Mouse (Mus musculus): ENCODE data around the gene Snrnp27. TPM values are rescaled to one million over a fixed set of nuclear protein-coding genes. Genes with fewer than 3 reads are reported as not detected.

Gene Snrnp27
- 10 to 100 TPM; 43.2 to 47.2 TPM for total RNA-seq (2021)

DNA sequence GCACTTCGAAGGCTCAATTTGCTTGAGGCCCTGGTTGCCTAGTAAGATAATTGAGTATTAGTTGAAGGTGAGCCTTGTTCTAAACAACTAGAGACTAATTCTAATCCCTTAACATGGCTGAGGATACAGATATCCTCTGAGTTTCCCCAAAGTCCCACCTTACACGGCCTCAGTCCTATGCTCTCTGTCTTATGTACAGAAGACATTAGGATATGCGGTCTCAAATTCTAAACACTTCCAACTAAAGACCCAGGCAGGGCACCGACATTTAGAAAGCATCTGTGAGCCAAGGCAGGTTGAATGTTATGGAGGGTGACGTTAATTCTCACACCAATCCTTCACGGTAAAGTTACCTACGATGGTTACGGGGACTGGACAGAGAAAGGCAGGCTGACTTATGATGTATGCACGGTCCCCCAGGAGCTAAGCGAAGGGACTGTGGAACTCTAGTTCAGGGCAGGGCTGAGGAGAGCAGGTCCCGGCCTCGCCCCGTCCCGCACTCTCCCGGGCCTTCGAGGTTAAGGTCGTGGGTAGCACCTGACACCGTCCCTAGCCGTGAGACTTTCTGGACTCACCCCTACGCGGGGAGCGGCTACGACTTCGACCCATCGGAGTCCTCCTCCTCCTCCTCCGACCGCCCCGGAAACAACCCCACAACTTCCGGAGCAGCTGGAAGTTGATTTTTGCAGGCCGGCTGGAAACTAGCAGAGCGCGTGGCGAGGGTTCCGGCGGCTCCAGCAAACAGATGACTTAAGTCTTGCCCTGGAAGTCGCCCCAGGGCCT, at the start of gene Snrnp27:
Snrnp27 (minus strand) TSS at position 651 of the 783 bp plus-strand sequence.
- peak; percentile 94 for DNase-seq
- intact Hi-C loops (cut with DNase I): no loop called here

DNA sequence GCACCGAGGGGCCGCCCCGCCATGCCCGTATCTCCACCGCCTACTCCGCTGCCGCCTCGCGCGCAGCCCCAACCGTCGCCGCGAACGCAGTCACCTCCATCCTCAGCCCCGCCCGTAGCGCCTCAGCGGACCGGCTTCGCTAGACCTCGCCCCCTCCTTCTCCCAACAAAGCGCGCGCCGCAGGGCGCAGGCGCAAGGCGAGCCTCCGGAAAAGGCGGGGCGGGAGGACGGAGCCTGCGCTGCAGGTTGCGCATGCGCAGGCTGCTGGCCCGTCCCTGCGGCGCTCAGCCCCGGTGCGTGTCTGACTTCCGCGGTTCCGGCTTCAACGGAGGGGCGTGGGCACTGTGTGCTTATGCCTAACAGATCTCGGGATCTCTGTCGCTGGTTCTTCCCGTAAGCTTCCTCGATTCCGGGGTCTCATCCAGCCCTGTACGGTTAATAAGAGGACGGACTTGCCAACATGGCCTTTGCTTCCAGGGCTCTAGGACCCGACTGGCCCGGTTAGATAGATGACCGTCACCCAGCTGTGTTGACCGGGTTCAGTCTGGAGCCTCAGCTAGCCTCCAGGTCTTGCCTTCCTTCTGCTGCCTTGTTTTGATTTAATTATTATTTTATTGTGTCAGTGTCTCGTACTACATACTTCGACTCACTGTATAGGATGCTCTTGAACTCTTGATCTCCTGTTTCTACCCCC, 49.0 kb upstream of the Snrnp27 start, which contains the start of gene Gmcl1:
Gmcl1 (minus strand) TSS at position 201 of the 694 bp plus-strand sequence.
- intact Hi-C loops (cut with DNase I): no loop called here
- DNase-seq: peak; percentile 93 to 94

DNA sequence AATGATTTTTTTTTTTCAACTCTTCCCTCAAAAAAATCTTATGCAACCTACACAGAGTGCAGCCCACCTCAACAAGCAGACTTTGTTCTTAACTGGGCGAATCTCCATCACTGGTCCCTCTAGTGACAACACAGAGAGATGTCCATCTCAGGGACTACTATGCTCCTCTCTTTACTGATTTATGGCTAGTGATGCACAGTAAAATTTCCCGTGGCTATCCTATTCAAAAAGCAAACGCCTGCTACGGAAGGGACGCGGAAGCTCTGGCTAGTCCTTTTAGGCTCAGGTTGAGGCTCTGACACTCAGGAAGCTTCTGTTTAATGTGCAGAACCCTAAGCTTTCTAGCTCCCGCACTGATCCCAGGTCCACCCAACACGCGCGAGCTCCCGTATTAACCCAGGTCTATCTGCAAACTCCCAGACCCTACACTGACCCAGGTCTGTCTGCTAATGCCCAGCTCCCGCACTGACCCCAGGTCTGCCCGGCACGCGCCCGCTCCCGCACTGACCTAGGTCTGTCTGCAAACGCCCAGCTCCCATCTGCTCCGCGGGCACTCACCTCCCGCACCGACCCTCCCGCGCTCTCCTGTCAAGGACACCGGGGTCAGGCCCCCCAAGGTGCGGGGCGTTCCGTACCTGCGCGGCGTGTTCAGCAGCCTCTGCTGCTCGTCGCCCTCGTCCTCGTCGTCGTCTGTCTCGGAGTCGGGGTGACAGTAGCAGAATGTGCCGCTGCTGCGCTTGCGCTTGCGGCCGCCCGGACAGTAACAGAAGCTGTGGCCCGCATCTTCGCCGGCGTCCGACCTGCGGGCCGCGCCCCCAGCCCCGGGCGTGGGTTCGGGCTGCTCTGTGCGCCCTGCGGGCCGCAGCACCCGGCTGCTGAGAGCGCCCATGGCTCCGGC, 48.2 kb upstream of the Snrnp27 start:
- intact Hi-C loops (cut with DNase I): no loop called here
- DNase-seq: no peak

DNA sequence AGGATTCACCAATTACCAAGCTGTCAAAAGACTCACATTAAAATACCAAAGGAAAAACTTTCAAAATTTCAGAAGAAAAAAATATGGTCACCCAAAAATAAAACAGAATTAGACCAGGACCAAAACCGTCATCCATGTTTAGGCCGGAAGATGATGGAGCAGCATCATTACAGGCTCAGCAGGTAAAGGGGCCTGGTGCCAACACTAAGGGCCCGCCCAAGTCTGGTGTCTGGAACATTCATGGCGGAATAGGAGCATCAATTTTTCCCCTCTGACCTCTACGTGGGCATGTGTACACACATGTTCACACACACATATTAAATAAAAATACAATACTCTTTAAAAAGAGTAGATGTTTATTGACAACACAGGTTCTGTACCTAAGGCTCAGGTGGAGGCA, 44.4 kb upstream of the Snrnp27 start:
- intact Hi-C loops (cut with DNase I): no loop called here
- no peak for DNase-seq

DNA sequence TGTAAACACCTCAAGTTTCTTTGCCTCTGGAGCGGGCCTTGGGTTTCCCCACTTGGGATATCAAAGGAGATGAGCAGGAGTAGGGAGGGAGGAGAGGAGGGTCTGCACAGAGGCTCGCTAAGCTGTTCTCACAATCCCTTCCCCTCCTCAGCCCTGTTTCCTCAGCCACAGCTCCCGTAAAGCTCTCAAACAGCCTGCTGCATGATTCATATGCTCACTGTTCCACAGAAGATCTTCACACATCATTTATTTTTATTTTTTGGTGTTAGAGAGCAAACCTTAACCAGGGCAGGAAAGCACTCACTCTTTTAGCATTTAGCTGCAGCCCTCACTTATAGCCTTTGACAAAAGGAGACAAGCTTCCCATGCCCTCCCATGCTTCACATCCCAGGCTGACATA, 37.7 kb upstream of the Snrnp27 start:
- DNase-seq: no peak
- intact Hi-C loops (cut with DNase I): no loop called here

DNA sequence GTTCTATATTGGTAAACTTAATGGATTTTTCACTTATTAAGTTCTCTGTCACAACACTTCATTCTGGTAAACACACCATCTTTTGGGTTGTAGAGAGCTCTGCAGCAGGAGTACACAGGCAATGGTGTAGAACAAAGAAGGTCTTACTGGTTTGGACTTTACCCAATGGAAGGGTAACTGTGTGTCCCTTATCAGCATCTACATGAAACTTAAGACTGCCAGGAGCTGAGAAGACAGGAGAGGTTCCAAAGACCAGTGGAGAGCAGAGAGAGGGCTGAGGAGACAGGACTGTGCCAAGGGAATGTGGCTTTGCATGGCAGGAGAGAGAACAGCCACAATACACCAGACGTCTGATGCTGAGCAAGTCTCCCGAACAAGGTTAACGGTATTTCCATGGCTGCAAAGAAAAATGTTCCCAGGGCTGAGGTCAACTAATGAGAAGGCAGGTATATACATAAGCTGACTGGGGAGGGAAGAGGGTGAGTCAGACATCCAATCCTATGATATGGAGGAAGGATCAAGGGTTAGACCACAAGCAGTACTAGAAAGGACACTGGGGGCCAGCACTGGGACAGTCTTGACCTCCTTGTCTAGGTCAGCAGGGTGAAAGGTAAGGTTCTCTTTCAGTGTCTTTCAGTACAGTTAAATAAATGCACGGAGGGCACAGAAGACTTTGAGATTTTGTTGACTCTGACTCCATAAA, 23.9 kb upstream of the Snrnp27 start:
- intact Hi-C loops (cut with DNase I): no loop called here
- DNase-seq: no peak

DNA sequence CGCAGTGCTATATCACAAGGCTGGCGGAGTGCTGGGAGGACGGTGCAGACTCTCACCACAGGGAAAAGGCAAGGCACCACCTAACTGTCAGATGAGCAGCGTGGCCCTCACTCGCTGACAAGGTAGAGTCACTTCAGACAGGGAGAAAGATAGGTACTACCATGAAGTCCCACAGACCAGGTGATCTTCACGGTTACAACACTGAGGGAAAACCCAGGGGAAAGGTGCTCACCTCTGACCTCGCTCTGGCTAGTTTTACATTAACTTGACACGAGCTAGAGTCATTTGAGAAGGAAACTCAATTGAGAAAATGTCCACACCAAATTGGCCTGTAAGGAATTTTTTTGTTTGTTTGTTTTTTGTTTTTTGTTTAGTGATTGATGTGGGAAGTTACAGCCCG, 18.3 kb upstream of the Snrnp27 start:
- intact Hi-C loops (cut with DNase I): no loop called here
- DNase-seq: no peak

DNA sequence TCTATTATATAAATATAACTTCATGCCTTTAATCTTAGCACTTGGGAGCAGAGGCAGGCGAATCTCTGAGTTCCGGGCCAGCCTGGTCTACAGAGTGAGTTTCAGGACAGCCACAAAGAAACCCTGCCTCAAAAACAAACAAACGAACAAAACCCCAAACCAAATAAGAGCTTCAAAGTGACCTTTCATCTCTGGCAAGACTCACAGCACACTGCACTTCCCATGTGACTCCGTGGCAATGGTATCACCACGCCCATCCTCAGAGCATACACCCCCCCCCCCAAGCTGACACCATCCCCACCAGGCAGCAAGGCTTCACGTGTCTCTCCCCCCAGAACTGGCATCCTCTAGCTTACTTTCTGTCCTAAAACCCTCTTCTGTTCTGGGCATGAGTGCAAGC, 13.6 kb upstream of the Snrnp27 start:
- no peak for DNase-seq
- intact Hi-C loops (cut with DNase I): no loop called here

DNA sequence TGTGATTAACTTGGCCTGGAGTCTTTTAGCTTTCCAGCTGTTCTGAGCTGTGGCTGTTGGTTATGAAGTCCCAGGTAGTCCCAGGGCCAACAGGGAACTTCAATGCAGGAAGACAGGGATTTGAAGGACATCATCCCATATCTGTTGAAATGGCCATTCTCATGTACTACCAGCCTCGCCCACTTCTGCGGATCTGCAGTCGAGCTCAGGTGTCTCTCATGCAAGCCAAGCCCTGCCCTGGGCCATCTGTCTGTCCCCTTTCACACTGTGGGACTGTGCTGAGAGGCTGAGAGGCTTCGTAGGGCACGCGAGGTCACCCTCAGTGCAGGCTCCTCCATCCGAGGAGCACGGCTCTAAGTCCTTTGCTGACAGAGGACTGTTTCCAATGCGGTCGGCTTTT, 11.9 kb upstream of the Snrnp27 start:
- intact Hi-C loops (cut with DNase I): no loop called here
- no peak for DNase-seq

DNA sequence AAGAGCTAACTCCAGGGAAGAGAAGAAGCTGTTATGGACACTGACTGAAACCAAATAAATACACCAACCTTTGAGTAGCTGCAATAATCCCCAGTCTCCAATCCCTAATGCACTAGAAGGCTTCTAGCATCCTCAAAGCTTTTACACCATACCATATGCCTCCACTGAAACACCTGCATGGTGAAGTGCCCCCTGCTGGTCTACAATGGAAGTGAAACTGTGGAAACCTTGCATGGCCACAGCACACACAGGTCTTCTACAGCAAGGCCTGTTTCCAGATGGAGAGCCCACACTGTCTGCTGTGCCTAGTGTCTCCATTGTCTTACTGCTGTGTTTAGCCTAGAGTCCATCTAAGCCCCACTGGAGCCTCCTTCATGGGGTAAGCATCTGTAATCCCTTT, 10.1 kb upstream of the Snrnp27 start:
- intact Hi-C loops (cut with DNase I): no loop called here
- DNase-seq: peak; percentile 37 to 55

DNA sequence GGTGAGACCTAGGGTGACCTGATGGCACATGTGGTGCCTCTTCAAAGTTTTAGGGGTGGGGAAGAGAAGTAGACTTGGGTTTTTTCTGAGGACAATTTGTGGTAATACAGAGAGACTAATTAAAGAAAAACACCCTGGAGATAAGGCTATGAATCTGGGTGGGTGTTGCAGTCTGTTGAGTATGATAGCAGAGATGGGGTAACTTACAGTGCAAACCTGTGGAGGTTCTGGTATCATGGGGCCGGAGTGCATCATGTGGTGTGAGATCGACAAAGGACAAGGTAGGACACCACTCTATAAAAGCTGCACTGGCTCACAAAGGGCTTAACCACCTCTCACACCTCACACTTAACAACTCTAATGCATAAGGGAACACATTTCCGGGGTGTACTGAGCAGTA, 5.3 kb upstream of the Snrnp27 start:
- no peak for DNase-seq
- intact Hi-C loops (cut with DNase I): no loop called here

DNA sequence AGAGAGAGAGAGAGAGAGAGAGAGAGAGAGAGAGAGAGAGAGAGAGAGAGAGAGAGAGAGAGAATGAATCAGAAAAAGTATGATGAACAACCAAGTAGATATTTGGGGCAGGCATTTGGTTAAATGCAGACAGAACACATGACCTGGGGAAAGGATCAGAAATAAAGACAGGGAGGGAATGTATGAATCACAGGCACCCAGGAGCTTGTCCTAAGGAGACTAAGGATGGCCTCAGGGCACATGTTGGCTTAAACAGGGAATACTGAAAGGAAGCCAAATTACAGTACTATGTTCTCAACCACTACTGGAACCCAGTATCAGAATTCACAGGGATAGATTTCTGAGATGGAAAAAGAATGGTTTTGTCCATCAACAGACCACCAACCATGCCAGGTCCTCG, 2.6 kb upstream of the Snrnp27 start:
- no peak for DNase-seq
- intact Hi-C loops (cut with DNase I): no loop called here

DNA sequence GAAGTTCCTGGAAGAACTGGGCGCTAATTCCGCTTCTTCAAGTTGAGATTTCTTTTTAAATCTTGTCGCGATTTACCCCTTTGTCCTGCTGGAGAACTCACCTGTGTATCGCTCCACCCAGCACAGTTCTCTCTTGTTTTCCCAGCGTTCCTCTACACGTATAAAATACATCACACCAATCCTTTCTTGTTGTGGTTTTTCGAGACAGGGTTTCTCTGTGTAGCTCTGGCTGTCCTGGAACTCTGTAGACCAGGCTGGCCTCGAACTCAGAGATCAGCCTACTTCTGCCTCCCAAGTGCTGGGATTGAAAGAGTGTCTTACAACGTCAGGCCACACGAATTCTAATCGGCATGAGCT, 311 bp upstream of the Snrnp27 start:
- DNase-seq: no peak
- intact Hi-C loops (cut with DNase I): no loop called here

DNA sequence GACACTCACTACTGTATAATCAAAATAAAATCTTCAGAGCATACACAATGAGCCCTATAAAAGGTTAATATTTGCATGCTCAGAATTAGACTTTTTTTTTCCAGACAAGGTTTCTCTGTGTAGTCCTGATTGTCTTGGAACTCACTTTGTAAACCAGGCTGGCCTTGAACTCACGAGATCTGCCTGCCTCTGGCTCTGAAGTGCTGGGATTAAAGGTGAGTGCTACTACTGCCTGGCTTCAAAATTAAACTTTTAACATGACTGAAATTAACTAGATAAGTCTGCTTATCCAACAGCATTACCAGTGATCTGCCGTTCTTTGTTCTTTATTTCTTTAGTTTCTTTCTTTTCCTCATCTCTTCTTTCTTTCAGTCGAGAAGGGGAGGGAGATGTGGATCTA, 3.0 kb downstream of the Snrnp27 start:
- no peak for DNase-seq
- intact Hi-C loops (cut with DNase I): no loop called here

DNA sequence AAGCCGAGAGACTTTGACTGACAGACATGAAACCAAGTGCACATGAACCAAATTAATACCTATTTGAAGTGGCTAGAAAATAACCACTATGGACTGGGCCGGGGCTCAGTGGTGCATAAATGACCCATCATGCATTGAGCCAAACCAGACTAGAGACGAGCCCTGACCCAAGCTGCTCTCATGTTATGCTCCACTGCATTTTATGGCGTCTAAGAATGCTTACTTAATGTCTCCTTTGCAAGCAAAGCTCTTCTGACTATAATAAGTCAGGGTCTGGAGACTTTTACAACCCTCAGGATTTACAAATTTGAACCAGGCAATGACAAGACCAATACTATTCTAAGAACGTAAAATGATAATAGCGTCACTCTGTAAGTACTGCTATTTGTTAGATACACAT, 6.0 kb downstream of the Snrnp27 start:
- intact Hi-C loops (cut with DNase I): no loop called here
- no peak for DNase-seq

DNA sequence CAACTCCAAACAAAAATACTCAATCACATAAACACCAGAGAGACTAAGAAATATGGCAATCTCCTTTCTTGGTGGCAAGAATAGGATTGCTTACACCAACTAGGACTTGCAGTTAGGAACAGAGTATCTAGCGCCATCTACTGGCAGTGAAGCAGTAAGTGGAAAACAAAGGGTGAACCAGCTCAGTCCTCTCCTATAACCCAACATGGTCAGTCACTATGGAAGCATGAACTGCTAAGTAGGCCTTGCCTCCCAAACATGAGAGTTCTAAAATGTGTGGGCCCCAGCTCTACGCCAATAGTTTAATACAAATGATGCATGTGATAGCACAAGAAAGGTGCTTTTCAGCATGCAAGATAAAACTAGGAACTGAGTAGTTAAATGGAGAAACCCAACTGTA, 13.4 kb downstream of the Snrnp27 start:
- DNase-seq: peak; percentile 45 to 51
- intact Hi-C loops (cut with DNase I): loop anchor here (1.0 to 2.0 kb wide), 3 partner anchors 72 to 232 kb away; partner anchors contain the start of gene C87436

DNA sequence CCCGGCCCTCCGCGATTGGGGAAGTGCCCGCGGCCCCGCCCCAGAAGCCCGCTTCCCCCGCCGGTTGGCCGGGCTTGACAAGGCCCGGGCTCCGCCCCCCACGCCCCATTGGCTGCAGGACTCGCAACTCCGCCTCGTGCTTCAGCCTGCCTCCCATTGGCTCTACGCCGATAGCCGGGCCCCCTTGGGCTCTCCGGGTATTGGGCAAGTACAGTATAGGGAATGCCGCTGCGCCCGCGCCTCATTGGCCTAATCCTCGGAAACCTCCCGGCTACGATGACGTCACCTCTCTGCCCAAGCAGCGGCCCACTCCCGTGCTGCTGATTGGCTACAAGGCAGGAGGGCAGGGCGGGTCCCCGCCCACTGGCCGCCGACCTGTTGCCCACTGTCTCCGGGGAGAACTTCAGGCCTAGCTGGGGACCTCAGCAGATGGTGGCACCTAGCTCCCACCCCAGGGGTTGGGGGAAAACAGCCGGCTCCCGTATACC, 15.0 kb downstream of the Snrnp27 start:
- peak; percentile 98 to 99 for DNase-seq
- intact Hi-C loops (cut with DNase I): loop anchor here (2.0 kb wide), 1 partner anchor 198 kb away; no protein-coding TSS in a partner anchor

DNA sequence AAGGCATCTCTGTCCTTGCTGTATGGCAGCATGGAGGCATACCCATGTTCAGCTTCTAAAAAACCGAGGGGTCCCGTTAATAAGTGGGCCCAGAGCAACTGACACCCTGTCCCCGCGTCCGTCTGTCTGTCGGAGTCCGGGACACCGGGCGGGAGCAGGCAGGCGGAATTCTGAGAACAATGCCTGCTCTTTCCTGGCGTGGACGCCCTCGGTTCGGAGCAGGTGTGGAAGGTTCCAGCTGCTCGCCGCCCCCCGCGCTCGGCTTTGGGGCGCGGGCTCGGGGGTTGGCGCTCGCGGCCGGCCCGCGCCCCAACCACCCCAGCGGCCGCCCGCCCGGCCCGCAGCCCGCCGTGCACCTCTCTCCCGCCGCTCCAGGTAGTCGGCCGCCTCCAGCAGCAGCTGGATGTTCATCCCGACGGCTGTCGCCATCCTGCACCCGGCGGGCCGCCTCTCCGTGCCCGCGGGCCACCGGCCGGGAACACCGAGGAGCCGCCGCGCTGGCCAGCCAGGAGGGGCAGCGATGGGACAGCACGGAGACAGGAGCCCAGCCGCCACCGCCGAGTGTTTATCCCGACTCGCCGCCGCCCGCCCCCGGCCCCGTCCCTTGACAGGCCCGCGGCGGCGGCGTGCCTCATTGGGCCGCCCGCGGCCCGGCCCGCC, 15.6 kb downstream of the Snrnp27 start, which contains the start of gene Mxd1:
Mxd1 (minus strand) TSS at position 582 of the 660 bp plus-strand sequence.
- DNase-seq: peak in 1 of 2 experiments; percentile 17
- intact Hi-C loops (cut with DNase I): loop anchor here (2.0 kb wide), 1 partner anchor 198 kb away; no protein-coding TSS in a partner anchor

DNA sequence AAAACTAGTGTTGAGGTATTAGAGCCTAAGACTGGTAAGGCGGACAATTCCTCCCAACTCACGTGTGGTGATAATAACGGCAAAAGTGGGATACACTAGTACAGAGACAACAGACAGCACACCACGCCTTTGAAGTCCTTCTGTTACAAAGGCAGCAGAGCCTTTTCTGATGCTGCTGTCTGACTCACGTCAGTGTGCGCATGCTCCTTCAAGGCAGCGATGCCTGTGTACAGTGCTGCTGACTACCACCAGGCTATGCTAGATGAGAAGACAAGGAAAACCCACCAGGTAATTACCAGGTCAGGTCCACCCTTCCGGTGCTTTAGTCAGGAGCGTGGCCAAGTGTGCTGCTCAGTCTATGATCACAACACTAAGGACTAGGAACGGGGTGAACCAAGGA, 17.3 kb downstream of the Snrnp27 start:
- intact Hi-C loops (cut with DNase I): no loop called here
- DNase-seq: no peak
